Mouse (Mus musculus) ES-E14 (cell line): ENCODE measurements around the gene Rbm6. TPM values are rescaled to one million over a fixed set of nuclear protein-coding genes. Genes with fewer than 3 reads are reported as not detected.

ENCODE experiments used
- DNase-seq: peaks from one replicate; pipeline ENCODE4 v3.0.0-alpha.2; 2013; ENCODE audit warnings: low read depth, low spot score
- H3K27ac ChIP-seq: 2 replicates; pipeline ENCODE4 v1.5.1; 2012; ENCODE audit warnings: low read depth, mild to moderate bottlenecking, low read length, moderate library complexity, mixed read lengths; ENCODE audit not compliant: poor library complexity, insufficient read depth, severe bottlenecking
- H3K36me3 ChIP-seq: 2 replicates; pipeline ENCODE4 v1.6.1; 2012; ENCODE audit warnings: mild to moderate bottlenecking, low read length, moderate library complexity, mixed read lengths; ENCODE audit not compliant: control insufficient read depth, poor library complexity, insufficient read depth, severe bottlenecking
- H3K4me1 ChIP-seq, 2 experiments: fragments of 150-350 bp in 1 of 2; sonication (generic) in 1 of 2; 2 replicates each; pipeline ENCODE4 v1.6.1; 2012; ENCODE audit warnings: low read length in 2 of 2, mild to moderate bottlenecking in 1 of 2, mixed read lengths in 1 of 2; ENCODE audit not compliant: control insufficient read depth in 2 of 2, insufficient read depth in 2 of 2, poor library complexity in 1 of 2
- H3K4me3 ChIP-seq, 2 experiments: fragments of 150-350 bp in 1 of 2; sonication (generic) in 1 of 2; 2 replicates each; pipeline ENCODE4 v1.5.1; 2012; ENCODE audit warnings: low read length in 2 of 2, low read depth in 1 of 2, mild to moderate bottlenecking in 1 of 2, mixed read lengths in 1 of 2; ENCODE audit not compliant: insufficient read depth in 1 of 2, poor library complexity in 1 of 2, severe bottlenecking in 1 of 2
- H3K9ac ChIP-seq: 2 replicates; pipeline ENCODE4 v1.6.1; 2012; ENCODE audit warnings: low read depth, mild to moderate bottlenecking, low read length, mixed read lengths; ENCODE audit not compliant: poor library complexity, insufficient read depth, severe bottlenecking
- H3K9me3 ChIP-seq: fragments of 150-350 bp; sonication (generic); 2 replicates; pipeline ENCODE4 v1.6.1; 2012; ENCODE audit warnings: low read depth, mild to moderate bottlenecking, low read length; ENCODE audit not compliant: control insufficient read depth, insufficient read depth
- CHD2 ChIP-seq: IDR thresholded peaks from 2 replicates; pipeline ENCODE4 v1.6.1; 2014; ENCODE audit warnings: mild to moderate bottlenecking, low read depth, low read length, inconsistent platforms
- HCFC1 ChIP-seq: IDR thresholded peaks from 2 replicates; pipeline ENCODE4 v1.6.1; 2012; ENCODE audit warnings: low read length, inconsistent platforms, borderline replicate concordance; ENCODE audit not compliant: insufficient read depth
- MAFK ChIP-seq: IDR thresholded peaks from 2 replicates; pipeline ENCODE4 v1.6.1; 2014; ENCODE audit warnings: mild to moderate bottlenecking, low read depth, low read length, inconsistent platforms; ENCODE audit not compliant: insufficient read depth
- ZC3H11A ChIP-seq: IDR thresholded peaks from 2 replicates; pipeline ENCODE4 v1.6.1; 2012; ENCODE audit warnings: low read depth, mild to moderate bottlenecking, inconsistent platforms, low read length, borderline replicate concordance
- ZNF384 ChIP-seq: IDR thresholded peaks from 2 replicates; pipeline ENCODE4 v1.6.1; 2012; ENCODE audit warnings: low read depth, low read length, inconsistent platforms
- in situ Hi-C, 2 experiments: fragments of 600-800 bp; cut with MboI; formaldehyde crosslinking; loops; one replicate each; pipeline ENCODE4 v1.15.1; 2025; ENCODE audit warnings: low sequenced_read_pairs in 2 of 2, inconsistent platforms in 1 of 2; ENCODE audit not compliant: unreplicated experiment in 2 of 2
- total RNA-seq: library from RNA; depleted of rRNA; stranded (reverse); fragments of 300-350 nt; gene quantifications from 2 replicates; pipeline ENCODE4 v1.2.3, GENCODE M21; 2012

The Rbm6 gene
- total RNA-seq, 1 experiment, result 61.8 TPM

- no peak overlapping the region for H3K9ac ChIP-seq
- in situ Hi-C loops, result no loop called here
- TF ChIP-seq CHD2 (no peak), HCFC1 (no peak), ZC3H11A (no peak), MAFK (no peak), ZNF384 (no peak)
- no peaks in the 10 kb centered on the region for H3K36me3 ChIP-seq
- no peak overlapping the region for H3K27ac ChIP-seq
- peaks cover 0 to 3% of the 10 kb centered on the region in 2 experiments; a peak in 2 of 4 replicates for H3K4me1 ChIP-seq
- no peaks in the 10 kb centered on the region for H3K9me3 ChIP-seq
- no peak overlapping the region for H3K4me3 ChIP-seq
- DNase-seq, result no peak
These were observed 37.2 kb upstream of the Rbm6 start for GRCm38 (mm10) chr9:107910025-107910769.

GRCm38 (mm10) chr9:107908410-107909158 lies 35.5 kb upstream of the Rbm6 start:
- H3K36me3 ChIP-seq, result no peaks in the 10 kb centered on the region
- no peak for DNase-seq

GRCm38 (mm10) chr9:107907801-107908120 lies 34.7 kb upstream of the Rbm6 start:
- DNase-seq, result no peak
- H3K9ac ChIP-seq, result no peak overlapping the region
- H3K27ac ChIP-seq, result no peak overlapping the region
- peaks cover 0 to 3% of the 10 kb centered on the region in 2 experiments; a peak in 2 of 4 replicates for H3K4me1 ChIP-seq
- H3K36me3 ChIP-seq, result no peaks in the 10 kb centered on the region
- in situ Hi-C loops, result no loop called here
- H3K9me3 ChIP-seq, result no peaks in the 10 kb centered on the region
- TF ChIP-seq HCFC1, result no peak
- TF ChIP-seq ZNF384, result no peak
- TF ChIP-seq CHD2, result no peak
- no peak for TF ChIP-seq ZC3H11A
- no peak for TF ChIP-seq MAFK
- no peak overlapping the region for H3K4me3 ChIP-seq

More at GRCm38 (mm10) chr9:107908410-107909158, 35.5 kb upstream of the Rbm6 start:
- in situ Hi-C loops, result no loop called here
- Histone ChIP-seq H3K4me3 (no peak overlapping the region), H3K4me1 (peaks cover 0 to 3% of the 10 kb centered on the region in 2 experiments; a peak in 2 of 4 replicates), H3K9ac (no peak overlapping the region), H3K27ac (no peak overlapping the region), H3K9me3 (no peaks in the 10 kb centered on the region)
- TF ChIP-seq CHD2, result no peak
- no peak for TF ChIP-seq MAFK

GRCm38 (mm10) chr9:107906967-107907800 lies 34.1 kb upstream of the Rbm6 start:
- Histone ChIP-seq H3K27ac (no peak overlapping the region), H3K4me3 (peak overlapping the region; percentile 65 to 77; a peak in 3 of 4 replicates), H3K9ac (peak overlapping the region; percentile 36; the same call in 1 of the 2 replicates), H3K9me3 (no peaks in the 10 kb centered on the region), H3K36me3 (no peaks in the 10 kb centered on the region), H3K4me1 (peaks cover 0 to 3% of the 10 kb centered on the region in 2 experiments; a peak in 2 of 4 replicates)
- in situ Hi-C loops, result no loop called here
- no peak for DNase-seq
- TF ChIP-seq MAFK (no peak), ZNF384 (no peak), HCFC1 (no peak), CHD2 (no peak), ZC3H11A (no peak)
